Mouse (Mus musculus): Measurements from ENCODE around the gene Abhd11.

- TF ChIP-seq POLR2A (IDR thresholded peaks at IDR 0.05; ENCODE audit: borderline replicate concordance, extremely low read depth, insufficient read depth, insufficient read length, poor library complexity, severe bottlenecking) (no peak), CTCF (IDR thresholded peaks at IDR 0.05; ENCODE audit: borderline replicate concordance, extremely low read depth, insufficient read depth, insufficient read length) (no peak)
Observed at GRCm38 (mm10) chr5:135010841-135011743, 2.1 kb downstream of the Abhd11 start.
